Mouse (Mus musculus): ENCODE results near the gene Gstp3.

Gene Gstp3

GRCm38 (mm10) chr19:4059069-4059740 is at the start of gene Gstp3:
Gene Gstp3, minus strand, starts transcription at chr19:4059569.
- peak; percentile 28 to 35 for DNase-seq (ENCODE audit: low spot score in 2 of 2)

- DNase-seq (ENCODE audit: low spot score in 2 of 2): no peak
These were observed 49.2 kb upstream of the Gstp3 start for GRCm38 (mm10) chr19:4108535-4108934.

- no peak for DNase-seq (ENCODE audit: low spot score in 2 of 2)
These were observed 47.3 kb upstream of the Gstp3 start for GRCm38 (mm10) chr19:4106654-4107053.

GRCm38 (mm10) chr19:4104675-4105194 is 45.4 kb upstream of the Gstp3 start:
- DNase-seq (ENCODE audit: low spot score in 2 of 2): no peak

- DNase-seq (ENCODE audit: low spot score in 2 of 2): peak; percentile 42 to 48
These were observed 44.4 kb upstream of the Gstp3 start for GRCm38 (mm10) chr19:4103792-4104191.

GRCm38 (mm10) chr19:4103294-4103693 is 43.9 kb upstream of the Gstp3 start:
- DNase-seq (ENCODE audit: low spot score in 2 of 2): no peak

GRCm38 (mm10) chr19:4102626-4103025 is 43.3 kb upstream of the Gstp3 start:
- no peak for DNase-seq (ENCODE audit: low spot score in 2 of 2)

GRCm38 (mm10) chr19:4102049-4102448 is 42.7 kb upstream of the Gstp3 start:
- no peak for DNase-seq (ENCODE audit: low spot score in 2 of 2)

- DNase-seq (ENCODE audit: low spot score in 2 of 2): no peak
These were observed 42.1 kb upstream of the Gstp3 start for GRCm38 (mm10) chr19:4101466-4101865.

GRCm38 (mm10) chr19:4100718-4101261 is 41.4 kb upstream of the Gstp3 start:
- peak; percentile 51 to 52 for DNase-seq (ENCODE audit: low spot score in 2 of 2)

- peak; percentile 62 to 76 for DNase-seq (ENCODE audit: low spot score in 2 of 2)
These were observed 40.7 kb upstream of the Gstp3 start, which contains the start of gene Pitpnm1 for GRCm38 (mm10) chr19:4099837-4100717. Gene Pitpnm1, plus strand, starts transcription at chr19:4099998.

- peak; percentile 87 to 97 for DNase-seq (ENCODE audit: low spot score in 2 of 2)
These were observed 39.7 kb upstream of the Gstp3 start for GRCm38 (mm10) chr19:4099056-4099455.

GRCm38 (mm10) chr19:4098426-4098825 is 39.1 kb upstream of the Gstp3 start:
- DNase-seq (ENCODE audit: low spot score in 2 of 2): no peak

- DNase-seq (ENCODE audit: low spot score in 2 of 2): peak in 1 of 2 experiments; percentile 62
These were observed 38.1 kb upstream of the Gstp3 start for GRCm38 (mm10) chr19:4097441-4097825.

- peak; percentile 98 to 99 for DNase-seq (ENCODE audit: low spot score in 2 of 2)
These were observed 37.5 kb upstream of the Gstp3 start, which contains the start of gene Cdk2ap2 for GRCm38 (mm10) chr19:4096642-4097440. Gene Cdk2ap2, plus strand, starts transcription at chr19:4097182.

- DNase-seq (ENCODE audit: low spot score in 2 of 2): no peak
These were observed 36.4 kb upstream of the Gstp3 start for GRCm38 (mm10) chr19:4095802-4096201.

- DNase-seq (ENCODE audit: low spot score in 2 of 2): no peak
These were observed 35.5 kb upstream of the Gstp3 start for GRCm38 (mm10) chr19:4094774-4095303.

GRCm38 (mm10) chr19:4094348-4094747 is 35.0 kb upstream of the Gstp3 start:
- DNase-seq (ENCODE audit: low spot score in 2 of 2): no peak

GRCm38 (mm10) chr19:4093772-4094171 is 34.4 kb upstream of the Gstp3 start:
- DNase-seq (ENCODE audit: low spot score in 2 of 2): no peak

GRCm38 (mm10) chr19:4092750-4093149 is 33.4 kb upstream of the Gstp3 start:
- DNase-seq (ENCODE audit: low spot score in 2 of 2): no peak

GRCm38 (mm10) chr19:4091383-4091782 is 32.0 kb upstream of the Gstp3 start:
- DNase-seq (ENCODE audit: low spot score in 2 of 2): no peak
